Mouse (Mus musculus) midbrain, embryonic 15.5 days (tissue): ENCODE data around the gene Cdk12. TPM values are rescaled to one million over a fixed set of nuclear protein-coding genes. Genes with fewer than 3 reads are reported as not detected.

ENCODE experiments used
- ATAC-seq: fragments of 200-750 bp; cut with Nextera tagmentation; replicated peaks from 2 replicates; pipeline ENCODE4 v1.8.0; 2017; ENCODE audit warnings: moderate TSS enrichment
- H3K27ac ChIP-seq: fragments of 300-500 bp; sonication (generic); 2 replicates; pipeline ENCODE4 v1.5.1; 2015; ENCODE audit warnings: mild to moderate bottlenecking, inconsistent platforms
- H3K27me3 ChIP-seq: fragments of 300-500 bp; sonication (generic); replicated peaks from 2 replicates; pipeline ENCODE4 v1.6.1; 2015; ENCODE audit warnings: inconsistent platforms
- H3K36me3 ChIP-seq: fragments of 300-500 bp; sonication (generic); replicated peaks from 2 replicates; pipeline ENCODE4 v1.6.1; 2015; ENCODE audit warnings: inconsistent platforms
- H3K4me1 ChIP-seq: fragments of 300-500 bp; sonication (generic); 2 replicates; pipeline ENCODE4 v1.6.1; 2015; ENCODE audit warnings: inconsistent platforms
- H3K4me2 ChIP-seq: fragments of 300-500 bp; sonication (generic); 2 replicates; pipeline ENCODE4 v1.6.1; 2015; ENCODE audit warnings: inconsistent platforms, mild to moderate bottlenecking, moderate library complexity
- H3K4me3 ChIP-seq: fragments of 300-500 bp; sonication (generic); 2 replicates; pipeline ENCODE4 v1.5.1; 2015; ENCODE audit warnings: mild to moderate bottlenecking, inconsistent platforms
- H3K9ac ChIP-seq: fragments of 300-500 bp; sonication (generic); 2 replicates; pipeline ENCODE4 v1.6.1; 2015; ENCODE audit warnings: mild to moderate bottlenecking, inconsistent platforms
- H3K9me3 ChIP-seq: fragments of 300-500 bp; sonication (generic); 2 replicates; pipeline ENCODE4 v1.6.1; 2016; ENCODE audit warnings: inconsistent platforms
- WGBS: fragments of 180-500 bp; shearing (Covaris S2); methylation state at CpG from one replicate; pipeline ENCODE4 v1.1.7; 2015; ENCODE audit warnings: mixed read lengths; 5-methylcytosine and 5-hydroxymethylcytosine counted together
- polyA plus RNA-seq: library from polyadenylated mRNA; unstranded; fragments of >200 nt; fragmentation: Nextera tagmentation; extraction: Ambion mirVana; gene quantifications from 2 replicates; pipeline ENCODE4 v1.2.1, GENCODE M21; 2015

Cdk12 gene
- polyA plus RNA-seq, 1 experiment from 2014 or later = 9.7 TPM

- H3K9me3 ChIP-seq = no peaks in the 10 kb centered on the region
- peaks cover 35% of the 10 kb centered on the region for H3K4me1 ChIP-seq
- peak overlapping the region; percentile 95 for H3K4me2 ChIP-seq
- H3K27me3 ChIP-seq = peaks cover 16% of the 10 kb centered on the region; the same call in 1 of the 2 replicates
- H3K9ac ChIP-seq = peak overlapping the region; percentile 68
- H3K4me3 ChIP-seq = peak overlapping the region; percentile 60
- peak overlapping the region; percentile 74 for H3K27ac ChIP-seq
- 5% methylated on average over 9 of the region's 9 CpGs for WGBS
- ATAC-seq = no peak
- H3K36me3 ChIP-seq = no peaks in the 10 kb centered on the region
Observed at GRCm38 (mm10) chr11:98295013-98295585, 92.2 kb downstream of the Cdk12 start.

GRCm38 (mm10) chr11:98296277-98296676, 93.4 kb downstream of the Cdk12 start:
- 2% methylated on average over 5 of the region's 5 CpGs for WGBS
- H3K9ac ChIP-seq = no peak overlapping the region
- H3K4me1 ChIP-seq = peaks cover 33% of the 10 kb centered on the region
- peaks cover 16% of the 10 kb centered on the region; the same call in 1 of the 2 replicates for H3K27me3 ChIP-seq
- H3K9me3 ChIP-seq = no peaks in the 10 kb centered on the region
- no peaks in the 10 kb centered on the region for H3K36me3 ChIP-seq
- H3K27ac ChIP-seq = no peak overlapping the region
- no peak overlapping the region for H3K4me3 ChIP-seq
- H3K4me2 ChIP-seq = no peak overlapping the region
- no peak for ATAC-seq

GRCm38 (mm10) chr11:98296916-98297315, 94.1 kb downstream of the Cdk12 start:
- 47% methylated on average over 2 of the region's 2 CpGs for WGBS
- Histone ChIP-seq H3K36me3 (no peaks in the 10 kb centered on the region), H3K27me3 (peaks cover 16% of the 10 kb centered on the region; the same call in 1 of the 2 replicates), H3K9ac (no peak overlapping the region), H3K9me3 (no peaks in the 10 kb centered on the region), H3K4me3 (no peak overlapping the region), H3K27ac (no peak overlapping the region), H3K4me1 (peaks cover 33% of the 10 kb centered on the region), H3K4me2 (no peak overlapping the region)
- no peak for ATAC-seq

- H3K36me3 ChIP-seq = no peaks in the 10 kb centered on the region
- no peak overlapping the region for H3K27ac ChIP-seq
- peak overlapping the region; percentile 0; the same call in 1 of the 2 replicates for H3K9ac ChIP-seq
- H3K27me3 ChIP-seq = peaks cover 16% of the 10 kb centered on the region; the same call in 1 of the 2 replicates
- H3K9me3 ChIP-seq = no peaks in the 10 kb centered on the region
- peaks cover 33% of the 10 kb centered on the region for H3K4me1 ChIP-seq
- no peak for ATAC-seq
- no peak overlapping the region for H3K4me3 ChIP-seq
- 24% methylated on average over 7 of the region's 7 CpGs for WGBS
- no peak overlapping the region for H3K4me2 ChIP-seq
Observed at GRCm38 (mm10) chr11:98297778-98298177, 94.9 kb downstream of the Cdk12 start.

- Histone ChIP-seq H3K27me3 (peaks cover 16% of the 10 kb centered on the region; the same call in 1 of the 2 replicates), H3K27ac (no peak overlapping the region), H3K36me3 (no peaks in the 10 kb centered on the region), H3K9me3 (no peaks in the 10 kb centered on the region), H3K4me3 (no peak overlapping the region), H3K9ac (no peak overlapping the region), H3K4me1 (peaks cover 30% of the 10 kb centered on the region), H3K4me2 (no peak overlapping the region)
- WGBS = 5% methylated on average over 10 of the region's 10 CpGs
- ATAC-seq = no peak
Observed at GRCm38 (mm10) chr11:98298484-98299205, 95.8 kb downstream of the Cdk12 start.

- peaks cover 10% of the 10 kb centered on the region; the same call in 1 of the 2 replicates for H3K4me1 ChIP-seq
- no peak overlapping the region for H3K4me3 ChIP-seq
- no peaks in the 10 kb centered on the region for H3K9me3 ChIP-seq
- H3K27ac ChIP-seq = no peak overlapping the region
- peak overlapping the region; percentile 3; the same call in 1 of the 2 replicates for H3K4me2 ChIP-seq
- no peaks in the 10 kb centered on the region for H3K36me3 ChIP-seq
- ATAC-seq = no peak
- peaks cover 77% of the 10 kb centered on the region for H3K27me3 ChIP-seq
- WGBS = under 1% methylated on average over 26 of the region's 26 CpGs
- H3K9ac ChIP-seq = no peak overlapping the region
Observed at GRCm38 (mm10) chr11:98313790-98314323, 111.0 kb downstream of the Cdk12 start.

- WGBS = 4% methylated on average over 7 of the region's 7 CpGs
- Histone ChIP-seq H3K9ac (no peak overlapping the region), H3K4me3 (no peak overlapping the region)
Observed at GRCm38 (mm10) chr11:98317479-98317878, 114.6 kb downstream of the Cdk12 start.

GRCm38 (mm10) chr11:98318421-98319116, 115.7 kb downstream of the Cdk12 start:
- Histone ChIP-seq H3K9ac (no peak overlapping the region), H3K4me2 (no peak overlapping the region), H3K4me3 (no peak overlapping the region), H3K36me3 (no peaks in the 10 kb centered on the region), H3K9me3 (no peaks in the 10 kb centered on the region), H3K4me1 (peaks cover 21% of the 10 kb centered on the region), H3K27ac (no peak overlapping the region), H3K27me3 (peaks cover 93% of the 10 kb centered on the region)
- under 1% methylated on average over 14 of the region's 14 CpGs for WGBS
- ATAC-seq = no peak

More at GRCm38 (mm10) chr11:98317479-98317878, 114.6 kb downstream of the Cdk12 start:
- Histone ChIP-seq H3K36me3 (no peaks in the 10 kb centered on the region), H3K4me2 (no peak overlapping the region), H3K4me1 (peaks cover 22% of the 10 kb centered on the region), H3K27me3 (peaks cover 89% of the 10 kb centered on the region), H3K9me3 (no peaks in the 10 kb centered on the region), H3K27ac (no peak overlapping the region)
- no peak for ATAC-seq

GRCm38 (mm10) chr11:98319120-98319519, 116.3 kb downstream of the Cdk12 start:
- ATAC-seq = no peak
- peaks cover 17% of the 10 kb centered on the region for H3K4me1 ChIP-seq
- H3K36me3 ChIP-seq = no peaks in the 10 kb centered on the region
- H3K27ac ChIP-seq = no peak overlapping the region
- H3K9ac ChIP-seq = no peak overlapping the region
- no peak overlapping the region for H3K4me2 ChIP-seq
- H3K4me3 ChIP-seq = no peak overlapping the region
- 2% methylated on average over 15 of the region's 15 CpGs for WGBS
- no peaks in the 10 kb centered on the region for H3K9me3 ChIP-seq
- peaks cover 94% of the 10 kb centered on the region for H3K27me3 ChIP-seq

- ATAC-seq = no peak
- 13% methylated on average over 4 of the region's 4 CpGs for WGBS
- H3K4me2 ChIP-seq = no peak overlapping the region
- H3K9me3 ChIP-seq = no peaks in the 10 kb centered on the region
- H3K4me3 ChIP-seq = no peak overlapping the region
- peaks cover 17% of the 10 kb centered on the region for H3K4me1 ChIP-seq
- H3K27ac ChIP-seq = no peak overlapping the region
- H3K36me3 ChIP-seq = no peaks in the 10 kb centered on the region
- peaks cover 94% of the 10 kb centered on the region for H3K27me3 ChIP-seq
- H3K9ac ChIP-seq = no peak overlapping the region
Observed at GRCm38 (mm10) chr11:98319544-98319943, 116.7 kb downstream of the Cdk12 start.

GRCm38 (mm10) chr11:98319944-98320343, 117.1 kb downstream of the Cdk12 start:
- H3K36me3 ChIP-seq = no peaks in the 10 kb centered on the region
- no peak for ATAC-seq
- H3K27ac ChIP-seq = no peak overlapping the region
- peaks cover 17% of the 10 kb centered on the region for H3K4me1 ChIP-seq
- H3K9ac ChIP-seq = no peak overlapping the region
- H3K27me3 ChIP-seq = peaks cover 96% of the 10 kb centered on the region
- WGBS = 7% methylated on average over 2 of the region's 2 CpGs
- no peak overlapping the region for H3K4me2 ChIP-seq
- no peak overlapping the region for H3K4me3 ChIP-seq
- H3K9me3 ChIP-seq = no peaks in the 10 kb centered on the region

GRCm38 (mm10) chr11:98320381-98320780, 117.5 kb downstream of the Cdk12 start:
- Histone ChIP-seq H3K4me3 (no peak overlapping the region), H3K4me1 (peaks cover 17% of the 10 kb centered on the region), H3K9ac (no peak overlapping the region), H3K27me3 (peaks cover 96% of the 10 kb centered on the region), H3K36me3 (no peaks in the 10 kb centered on the region), H3K9me3 (no peaks in the 10 kb centered on the region), H3K4me2 (peak overlapping the region; percentile 22; the same call in 1 of the 2 replicates), H3K27ac (no peak overlapping the region)
- 5% methylated on average over 12 of the region's 12 CpGs for WGBS
- ATAC-seq = no peak
